Mouse (Mus musculus) liver, embryonic 16.5 days (tissue): ENCODE data around the gene Phkg2. TPM values are rescaled to one million over a fixed set of nuclear protein-coding genes. Genes with fewer than 3 reads are reported as not detected.
A peak's percentile ranks its signal among the peaks of the same experiment; 100 is the strongest.
"Not testable (repeated sequence)": the region's sequence is repeated elsewhere in the genome, so short reads cannot be mapped to it uniquely, and the experiment has no call there.

ENCODE experiments used
- ATAC-seq: fragments of 200-750 bp; cut with Nextera tagmentation; 2 replicates; pipeline ENCODE4 v1.8.0; 2017; ENCODE audit warnings: low read depth, mild to moderate bottlenecking, moderate number of reproducible peaks, moderate library complexity
- H3K27ac ChIP-seq: fragments of 300-500 bp; sonication (generic); 2 replicates; pipeline ENCODE4 v1.5.1; 2014; ENCODE audit warnings: mild to moderate bottlenecking, low read length
- H3K27me3 ChIP-seq: fragments of 300-500 bp; sonication (generic); 2 replicates; pipeline ENCODE4 v1.6.1; 2014; ENCODE audit warnings: low read depth, low read length, mixed read lengths; ENCODE audit not compliant: control insufficient read depth, insufficient read depth
- H3K36me3 ChIP-seq: fragments of 300-500 bp; sonication (generic); 2 replicates; pipeline ENCODE4 v1.6.1; 2014; ENCODE audit warnings: mild to moderate bottlenecking; ENCODE audit not compliant: control insufficient read depth, insufficient read depth
- H3K4me1 ChIP-seq: fragments of 300-500 bp; sonication (generic); 2 replicates; pipeline ENCODE4 v1.6.1; 2014; ENCODE audit warnings: low read depth, low read length, mixed read lengths; ENCODE audit not compliant: control insufficient read depth
- H3K4me2 ChIP-seq: fragments of 300-500 bp; sonication (generic); 2 replicates; pipeline ENCODE4 v1.6.1; 2014; ENCODE audit warnings: low read depth, low read length, mixed read lengths
- H3K4me3 ChIP-seq: fragments of 300-500 bp; sonication (generic); 2 replicates; pipeline ENCODE4 v1.5.1; 2014; ENCODE audit warnings: low read depth, mild to moderate bottlenecking, low read length
- H3K9ac ChIP-seq: fragments of 300-500 bp; sonication (generic); 2 replicates; pipeline ENCODE4 v1.6.1; 2014; ENCODE audit warnings: low read depth, low read length
- H3K9me3 ChIP-seq: fragments of 300-500 bp; sonication (generic); replicated peaks from 2 replicates; pipeline ENCODE4 v1.6.1; 2016; ENCODE audit warnings: low read length; ENCODE audit not compliant: control insufficient read depth
- WGBS: fragments of 180-500 bp; shearing (Covaris S2); extraction: QIAGEN DNeasy Blood & Tissue Kit; methylation state at CpG from one replicate; pipeline ENCODE4 v1.1.7; 2014; ENCODE audit not compliant: insufficient replicate concordance; 5-methylcytosine and 5-hydroxymethylcytosine counted together
- polyA plus RNA-seq: library from polyadenylated mRNA; unstranded; fragments of >200 nt; fragmentation: Nextera tagmentation; extraction: Ambion mirVana; gene quantifications from 2 replicates; pipeline ENCODE4 v1.2.1, GENCODE M21; 2015

The Phkg2 gene
- polyA plus RNA-seq, 1 experiment from 2014 or later, result 21.1 TPM

DNA sequence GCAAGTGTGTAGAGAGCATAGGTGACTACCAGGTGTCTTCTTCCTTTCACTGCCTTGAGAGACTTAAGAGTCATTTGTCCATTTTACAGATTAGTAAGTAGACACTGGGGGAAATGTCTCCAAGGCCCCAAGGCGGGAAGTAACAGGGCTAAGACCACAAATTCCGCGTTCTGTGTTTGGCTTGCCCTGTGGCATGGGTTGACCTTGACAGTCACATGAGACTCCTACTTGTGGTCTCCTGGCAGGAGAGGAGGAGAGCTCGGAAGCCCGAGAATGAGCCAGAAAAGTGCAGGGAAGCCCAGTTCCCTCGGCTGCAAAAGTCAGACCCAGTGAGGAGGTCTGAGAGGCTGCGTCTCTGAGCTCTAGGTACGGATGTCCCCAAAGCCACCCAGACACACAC lies 40.4 kb downstream of the Phkg2 start:
- no peaks in the 10 kb centered on the region for H3K9me3 ChIP-seq
- H3K36me3 ChIP-seq, result peaks cover 18% of the 10 kb centered on the region
- ATAC-seq, result no peak
- no peak overlapping the region; the same call in 1 of the 2 replicates for H3K4me3 ChIP-seq
- H3K27me3 ChIP-seq, result peaks cover 14% of the 10 kb centered on the region
- no peak overlapping the region for H3K9ac ChIP-seq
- 78% methylated on average over 8 of the region's 8 CpGs for WGBS
- no peak overlapping the region for H3K27ac ChIP-seq
- peak overlapping the region; percentile 90; the same call in 1 of the 2 replicates for H3K4me2 ChIP-seq
- peaks cover 10% of the 10 kb centered on the region for H3K4me1 ChIP-seq

DNA sequence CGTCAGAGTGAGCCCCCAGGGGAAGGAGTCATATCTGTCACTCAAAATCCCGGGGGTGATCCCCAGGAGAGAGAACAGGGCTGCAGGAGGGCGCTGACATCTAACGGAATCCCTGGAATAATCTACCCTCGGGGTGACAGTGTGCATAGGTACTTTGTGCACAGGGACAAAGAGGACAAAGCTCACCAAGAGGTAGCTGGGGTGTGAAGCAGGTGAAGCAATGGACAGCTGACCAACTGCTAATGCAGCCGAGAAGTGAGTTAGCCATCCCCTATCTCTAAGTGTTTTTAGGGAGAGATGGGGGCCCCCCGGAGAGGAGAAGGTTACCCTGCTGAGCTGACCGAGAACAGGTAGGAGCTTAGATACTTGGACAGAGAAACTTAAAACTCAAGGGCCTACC lies 41.0 kb downstream of the Phkg2 start:
- H3K9me3 ChIP-seq, result no peaks in the 10 kb centered on the region
- peak; percentile 39; the same call in 1 of the 2 replicates for ATAC-seq
- peak overlapping the region; percentile 90 for H3K4me2 ChIP-seq
- H3K4me3 ChIP-seq, result peak overlapping the region; percentile 82
- WGBS, result 31% methylated on average over 8 of the region's 8 CpGs
- H3K27me3 ChIP-seq, result peaks cover 14% of the 10 kb centered on the region
- no peak overlapping the region; the same call in 1 of the 2 replicates for H3K27ac ChIP-seq
- H3K4me1 ChIP-seq, result peaks cover 10% of the 10 kb centered on the region
- H3K9ac ChIP-seq, result peak overlapping the region; percentile 79
- peaks cover 18% of the 10 kb centered on the region for H3K36me3 ChIP-seq

DNA sequence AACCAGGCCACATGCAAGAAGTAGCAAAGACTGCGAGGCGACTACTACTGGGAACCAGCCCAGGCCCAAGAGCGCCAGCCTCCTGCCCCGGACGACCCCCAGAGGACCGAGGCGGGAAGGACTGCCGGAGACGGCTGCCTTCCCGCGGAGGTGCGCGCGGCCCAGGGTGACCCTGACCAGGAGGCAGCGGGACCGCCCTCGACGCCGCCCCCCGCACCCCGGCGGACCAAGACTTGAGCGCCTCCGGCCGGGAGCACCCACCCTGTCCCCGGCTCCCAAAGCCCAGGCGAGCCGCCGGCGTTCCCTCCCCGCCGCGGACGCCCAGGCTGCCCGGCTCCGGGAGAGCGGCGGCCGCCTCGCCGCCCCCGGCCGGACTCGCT lies 41.4 kb downstream of the Phkg2 start:
- H3K27me3 ChIP-seq, result peaks cover 14% of the 10 kb centered on the region
- H3K9ac ChIP-seq, result peak overlapping the region; percentile 79
- peak overlapping the region; percentile 82 for H3K4me3 ChIP-seq
- H3K36me3 ChIP-seq, result peaks cover 16% of the 10 kb centered on the region
- H3K9me3 ChIP-seq, result no peaks in the 10 kb centered on the region
- H3K4me2 ChIP-seq, result peak overlapping the region; percentile 90
- peak; percentile 70 for ATAC-seq
- H3K27ac ChIP-seq, result peak overlapping the region; percentile 74
- peaks cover 10% of the 10 kb centered on the region for H3K4me1 ChIP-seq
- WGBS, result 1% methylated on average over 40 of the region's 44 CpGs

DNA sequence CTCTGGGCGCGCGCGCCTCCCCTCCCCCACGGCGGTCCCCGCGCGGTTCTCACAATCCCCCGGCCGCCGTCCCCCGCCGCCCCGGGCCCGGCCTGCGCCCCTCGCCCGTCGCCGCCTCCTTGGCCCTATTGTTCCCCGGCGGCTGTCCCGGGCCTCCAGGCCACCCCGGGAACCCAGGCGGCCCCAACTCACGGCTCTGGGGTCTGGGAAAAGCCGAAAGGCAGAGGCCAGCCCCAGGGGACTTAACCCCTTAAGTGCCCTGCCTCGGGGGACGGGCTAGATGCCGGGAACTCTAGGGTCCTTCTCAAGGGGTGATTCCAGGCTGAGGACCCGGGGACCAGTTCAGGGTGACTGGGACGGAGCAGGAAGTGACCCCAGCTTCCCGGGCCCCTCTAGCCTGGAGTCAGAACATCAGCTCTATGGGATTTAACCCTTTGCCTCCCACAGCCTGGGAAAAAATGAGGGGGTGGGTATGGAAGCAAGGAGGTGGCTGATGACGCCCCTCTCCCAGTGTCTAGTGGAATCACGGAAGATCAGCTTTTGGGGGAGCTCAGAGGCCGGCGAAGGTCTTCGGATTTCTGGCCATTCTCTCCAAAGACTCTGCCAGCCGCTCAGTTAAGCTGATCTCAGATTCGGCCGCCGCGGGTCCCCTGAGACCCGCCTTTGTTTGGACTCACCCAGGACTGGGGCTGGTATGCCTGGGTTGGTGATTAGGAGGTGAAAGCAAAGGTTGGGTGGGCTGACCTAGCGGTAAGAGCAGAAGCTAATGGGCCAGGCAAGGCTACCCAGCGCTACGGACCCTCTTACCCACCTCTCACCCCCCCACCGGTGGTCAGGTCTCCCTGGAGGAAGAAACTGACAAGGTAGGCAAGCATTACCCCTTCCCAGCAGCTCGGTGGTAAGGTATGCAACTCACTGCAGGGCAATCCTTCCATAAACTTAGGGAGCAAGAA lies 42.0 kb downstream of the Phkg2 start, which contains the start of gene Zfp629:
TSS of gene Zfp629 (minus strand) at position 907 of the 953 bp plus-strand sequence.
- ATAC-seq, result peak; percentile 74
- under 1% methylated on average over 48 of the region's 50 CpGs for WGBS
- H3K4me2 ChIP-seq, result peak within 1 kb of the TSS; percentile 90

DNA sequence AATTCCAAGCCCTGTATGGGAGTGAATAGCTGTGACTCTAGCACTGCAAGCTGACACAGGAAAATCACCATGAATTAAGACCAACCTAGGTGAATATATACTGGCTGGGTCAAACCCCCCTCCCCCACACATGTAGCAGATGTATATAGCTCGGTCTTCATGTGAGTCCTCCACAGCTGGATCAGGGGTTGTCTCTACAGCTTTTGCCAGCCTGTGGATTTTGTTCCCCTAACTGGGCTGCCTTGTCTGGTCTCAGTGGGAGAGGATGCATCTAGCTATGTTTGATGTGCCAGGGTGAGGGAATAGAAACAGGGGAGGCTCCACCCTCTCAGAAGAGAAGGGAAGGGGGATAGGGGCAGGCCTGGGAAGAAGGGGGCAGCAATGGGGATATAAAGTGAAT lies 43.2 kb downstream of the Phkg2 start:
- peaks cover 9% of the 10 kb centered on the region for H3K36me3 ChIP-seq
- no peak overlapping the region for H3K4me2 ChIP-seq
- H3K4me1 ChIP-seq, result peaks cover 10% of the 10 kb centered on the region
- no peak for ATAC-seq
- H3K27ac ChIP-seq, result no peak overlapping the region
- no peaks in the 10 kb centered on the region for H3K9me3 ChIP-seq
- no peak overlapping the region for H3K4me3 ChIP-seq
- peaks cover 14% of the 10 kb centered on the region for H3K27me3 ChIP-seq
- H3K9ac ChIP-seq, result no peak overlapping the region
- WGBS, result 61% methylated on average over 1 of the region's 1 CpGs

More for the DNA sequence above, 42.0 kb downstream of the Phkg2 start, which contains the start of gene Zfp629:
- Histone ChIP-seq H3K4me3 (peak within 1 kb of the TSS; percentile 82), H3K9me3 (no peaks in the 10 kb centered on the region), H3K36me3 (peaks cover 15% of the 10 kb centered on the region), H3K9ac (peak within 1 kb of the TSS; percentile 79), H3K27ac (peak within 1 kb of the TSS; percentile 74), H3K4me1 (peaks cover 10% of the 10 kb centered on the region), H3K27me3 (peaks cover 14% of the 10 kb centered on the region)

DNA sequence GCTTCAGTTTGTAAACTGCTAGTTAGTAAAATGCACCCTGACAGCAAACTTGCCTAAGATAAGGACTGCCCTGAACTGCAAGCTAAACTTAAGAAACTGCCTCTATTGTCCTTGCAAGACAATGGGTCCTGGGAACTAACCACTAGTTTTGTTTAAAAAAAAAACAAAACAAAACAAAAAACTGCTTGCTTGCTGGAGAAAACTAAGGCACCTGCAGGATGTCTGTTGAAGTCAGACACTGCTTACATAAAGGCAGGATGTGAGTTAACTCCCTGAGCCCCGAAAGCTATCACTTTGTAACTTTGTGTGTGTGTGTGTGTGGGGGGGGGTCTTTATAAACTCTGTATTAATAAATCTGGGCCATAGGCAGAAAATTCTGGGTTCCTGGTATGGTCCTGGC lies 43.7 kb downstream of the Phkg2 start:
- peaks cover 4% of the 10 kb centered on the region for H3K36me3 ChIP-seq
- H3K9me3 ChIP-seq, result no peaks in the 10 kb centered on the region
- ATAC-seq, result no peak
- H3K4me3 ChIP-seq, result no peak overlapping the region
- no peak overlapping the region for H3K9ac ChIP-seq
- H3K27me3 ChIP-seq, result peaks cover 14% of the 10 kb centered on the region
- no peak overlapping the region for H3K4me2 ChIP-seq
- H3K4me1 ChIP-seq, result peaks cover 10% of the 10 kb centered on the region
- WGBS, result 42% methylated on average over 1 of the region's 1 CpGs
- no peak overlapping the region for H3K27ac ChIP-seq

DNA sequence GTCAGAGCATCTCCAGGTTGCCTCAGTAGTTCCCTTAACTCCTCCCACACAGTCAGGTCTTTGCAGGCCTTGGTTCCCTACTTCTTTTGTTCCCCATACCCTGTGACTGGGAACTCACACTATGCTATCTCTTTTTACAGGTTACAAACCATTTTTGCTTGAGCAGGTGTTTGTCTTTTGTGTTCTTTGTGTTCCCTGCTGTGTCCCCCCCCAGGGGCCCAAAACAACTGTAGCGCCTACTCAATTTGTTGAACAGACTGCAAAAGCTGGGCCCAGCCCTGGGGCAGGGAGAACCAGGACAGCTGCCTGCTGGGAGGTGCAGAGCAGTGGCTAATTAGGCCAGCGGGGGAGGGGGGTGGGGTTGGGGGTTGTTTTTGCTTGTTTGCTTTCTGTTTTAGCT lies 44.8 kb downstream of the Phkg2 start:
- no peaks in the 10 kb centered on the region for H3K9me3 ChIP-seq
- H3K27ac ChIP-seq, result no peak overlapping the region
- H3K9ac ChIP-seq, result no peak overlapping the region
- ATAC-seq, result no peak
- no peak overlapping the region for H3K4me2 ChIP-seq
- no peak overlapping the region for H3K4me3 ChIP-seq
- H3K4me1 ChIP-seq, result peaks cover 10% of the 10 kb centered on the region
- H3K36me3 ChIP-seq, result no peaks in the 10 kb centered on the region
- peaks cover 14% of the 10 kb centered on the region for H3K27me3 ChIP-seq
- WGBS, result 82% methylated on average over 2 of the region's 2 CpGs

DNA sequence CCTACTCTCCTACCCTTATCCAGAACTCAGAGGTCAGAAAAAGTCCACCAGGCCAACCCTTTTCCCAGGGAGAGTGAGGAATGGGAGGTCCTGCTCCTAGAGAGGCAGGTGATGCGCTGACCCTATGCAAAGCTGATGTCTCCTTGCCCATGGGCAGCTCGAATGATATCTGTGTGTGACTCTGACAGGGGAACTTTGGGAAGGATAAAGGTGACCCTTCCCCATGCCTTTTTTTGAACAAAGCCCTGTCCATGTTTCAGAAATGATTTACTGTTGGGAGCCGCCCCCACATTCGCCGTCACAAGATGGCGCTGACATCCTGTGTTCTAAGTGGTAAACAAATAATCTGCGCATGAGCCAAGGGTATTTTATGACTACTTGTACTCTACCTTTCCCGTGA lies 45.3 kb downstream of the Phkg2 start:
- not testable (repeated sequence) for ATAC-seq, H3K4me3 ChIP-seq, H3K4me2 ChIP-seq, H3K9me3 ChIP-seq, H3K27ac ChIP-seq, H3K9ac ChIP-seq, H3K36me3 ChIP-seq
- peaks cover 14% of the 10 kb centered on the region for H3K27me3 ChIP-seq
- H3K4me1 ChIP-seq, result peaks cover 10% of the 10 kb centered on the region
- 76% methylated on average over 7 of the region's 8 CpGs for WGBS

DNA sequence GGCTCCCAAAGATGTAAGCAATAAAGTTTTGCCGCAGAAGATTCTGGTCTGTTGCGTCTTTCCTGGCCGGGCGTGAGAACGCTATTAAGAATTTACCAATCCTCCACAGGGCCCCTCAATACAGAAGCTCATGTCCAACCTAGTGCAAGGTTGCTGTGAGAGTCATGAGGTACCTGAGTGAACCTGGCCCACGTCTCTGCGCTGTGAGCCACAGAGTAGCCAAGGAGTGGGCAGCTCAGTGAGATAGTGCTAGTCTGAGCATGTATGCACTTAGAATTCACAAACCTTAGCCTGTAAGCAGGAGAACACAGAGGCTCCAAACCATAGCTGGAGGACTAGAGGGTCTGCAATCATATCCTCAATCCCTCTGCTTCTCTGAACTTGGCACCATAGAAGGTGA lies 52.9 kb downstream of the Phkg2 start:
- no peaks in the 10 kb centered on the region for H3K36me3 ChIP-seq
- no peaks in the 10 kb centered on the region; the same call in 1 of the 2 replicates for H3K9me3 ChIP-seq
- peak overlapping the region; percentile 83 for H3K27ac ChIP-seq
- 95% methylated on average over 7 of the region's 7 CpGs for WGBS
- no peak for ATAC-seq
- H3K4me2 ChIP-seq, result peak overlapping the region; percentile 65
- H3K4me3 ChIP-seq, result peak overlapping the region; percentile 42
- H3K27me3 ChIP-seq, result no peaks in the 10 kb centered on the region
- H3K4me1 ChIP-seq, result peaks cover 11% of the 10 kb centered on the region
- peak overlapping the region; percentile 41 for H3K9ac ChIP-seq
